Mouse (Mus musculus): ENCODE measurements around the gene Prkab2. TPM values are rescaled to one million over a fixed set of nuclear protein-coding genes. Genes with fewer than 3 reads are reported as not detected.

Prkab2 gene
- polyA plus RNA-seq, 1 experiment from 2014 or later, result 1.6 TPM

- no peak overlapping the region for H3K27ac ChIP-seq (replicated peaks)
- no peaks in the 10 kb centered on the region for H3K9me3 ChIP-seq (replicated peaks)
- ATAC-seq (ENCODE audit: insufficient read depth), result no peak
- H3K9ac ChIP-seq, result no peak overlapping the region
- no peaks in the 10 kb centered on the region for H3K4me1 ChIP-seq (replicated peaks)
- no peak overlapping the region for H3K4me2 ChIP-seq
- no peak overlapping the region for H3K4me3 ChIP-seq (replicated peaks)
- WGBS (ENCODE audit: insufficient replicate concordance), result 63% methylated on average over 12 of the region's 12 CpGs
- no peaks in the 10 kb centered on the region for H3K36me3 ChIP-seq (replicated peaks)
- no peaks in the 10 kb centered on the region for H3K27me3 ChIP-seq
Observed at GRCm38 (mm10) chr3:97691443-97692017, 33.5 kb downstream of the Prkab2 start.

- no peak overlapping the region for H3K4me2 ChIP-seq
- H3K36me3 ChIP-seq (replicated peaks), result no peaks in the 10 kb centered on the region
- H3K4me1 ChIP-seq (replicated peaks), result no peaks in the 10 kb centered on the region
- no peaks in the 10 kb centered on the region for H3K9me3 ChIP-seq (replicated peaks)
- no peaks in the 10 kb centered on the region for H3K27me3 ChIP-seq
- no peak overlapping the region for H3K9ac ChIP-seq
- WGBS (ENCODE audit: insufficient replicate concordance), result 55% methylated on average over 6 of the region's 6 CpGs
- no peak for ATAC-seq (ENCODE audit: insufficient read depth)
- H3K4me3 ChIP-seq (replicated peaks), result no peak overlapping the region
- H3K27ac ChIP-seq (replicated peaks), result no peak overlapping the region
Observed at GRCm38 (mm10) chr3:97693806-97694205, 35.8 kb downstream of the Prkab2 start.

GRCm38 (mm10) chr3:97696866-97697265, 38.9 kb downstream of the Prkab2 start:
- no peak overlapping the region for H3K4me2 ChIP-seq
- H3K36me3 ChIP-seq (replicated peaks), result no peaks in the 10 kb centered on the region
- WGBS (ENCODE audit: insufficient replicate concordance), result 66% methylated on average over 9 of the region's 9 CpGs
- no peak for ATAC-seq (ENCODE audit: insufficient read depth)
- H3K9me3 ChIP-seq (replicated peaks), result no peaks in the 10 kb centered on the region
- H3K27me3 ChIP-seq, result no peaks in the 10 kb centered on the region
- no peaks in the 10 kb centered on the region for H3K4me1 ChIP-seq (replicated peaks)
- H3K9ac ChIP-seq, result no peak overlapping the region
- no peak overlapping the region for H3K27ac ChIP-seq (replicated peaks)
- no peak overlapping the region for H3K4me3 ChIP-seq (replicated peaks)

- H3K4me2 ChIP-seq, result no peak overlapping the region
- 64% methylated on average over 9 of the region's 9 CpGs for WGBS (ENCODE audit: insufficient replicate concordance)
Observed at GRCm38 (mm10) chr3:97697291-97697690, 39.3 kb downstream of the Prkab2 start.

GRCm38 (mm10) chr3:97699061-97699460, 41.1 kb downstream of the Prkab2 start:
- Histone ChIP-seq H3K4me2 (no peak overlapping the region), H3K9me3 (replicated peaks) (no peaks in the 10 kb centered on the region), H3K36me3 (replicated peaks) (no peaks in the 10 kb centered on the region), H3K4me1 (replicated peaks) (no peaks in the 10 kb centered on the region), H3K27me3 (no peaks in the 10 kb centered on the region), H3K9ac (no peak overlapping the region), H3K4me3 (replicated peaks) (no peak overlapping the region), H3K27ac (replicated peaks) (no peak overlapping the region)
- WGBS (ENCODE audit: insufficient replicate concordance), result 55% methylated on average over 3 of the region's 3 CpGs
- no peak for ATAC-seq (ENCODE audit: insufficient read depth)

More at GRCm38 (mm10) chr3:97697291-97697690, 39.3 kb downstream of the Prkab2 start:
- H3K27me3 ChIP-seq, result no peaks in the 10 kb centered on the region
- no peak overlapping the region for H3K27ac ChIP-seq (replicated peaks)
- no peak overlapping the region for H3K4me3 ChIP-seq (replicated peaks)
- no peaks in the 10 kb centered on the region for H3K9me3 ChIP-seq (replicated peaks)
- no peaks in the 10 kb centered on the region for H3K36me3 ChIP-seq (replicated peaks)
- no peaks in the 10 kb centered on the region for H3K4me1 ChIP-seq (replicated peaks)
- H3K9ac ChIP-seq, result no peak overlapping the region
- ATAC-seq (ENCODE audit: insufficient read depth), result no peak

GRCm38 (mm10) chr3:97701198-97701597, 43.2 kb downstream of the Prkab2 start:
- Histone ChIP-seq H3K27me3 (no peaks in the 10 kb centered on the region), H3K9ac (no peak overlapping the region), H3K27ac (replicated peaks) (no peak overlapping the region), H3K4me1 (replicated peaks) (no peaks in the 10 kb centered on the region), H3K4me3 (replicated peaks) (no peak overlapping the region), H3K4me2 (no peak overlapping the region), H3K9me3 (replicated peaks) (no peaks in the 10 kb centered on the region), H3K36me3 (replicated peaks) (no peaks in the 10 kb centered on the region)
- ATAC-seq (ENCODE audit: insufficient read depth), result no peak
- 34% methylated on average over 3 of the region's 3 CpGs for WGBS (ENCODE audit: insufficient replicate concordance)

- Histone ChIP-seq H3K27ac (replicated peaks) (no peak overlapping the region), H3K4me1 (replicated peaks) (no peaks in the 10 kb centered on the region), H3K4me2 (no peak overlapping the region), H3K9me3 (replicated peaks) (no peaks in the 10 kb centered on the region), H3K27me3 (no peaks in the 10 kb centered on the region), H3K4me3 (replicated peaks) (no peak overlapping the region), H3K9ac (no peak overlapping the region), H3K36me3 (replicated peaks) (no peaks in the 10 kb centered on the region)
- no peak for ATAC-seq (ENCODE audit: insufficient read depth)
- WGBS (ENCODE audit: insufficient replicate concordance), result 69% methylated on average over 11 of the region's 11 CpGs
Observed at GRCm38 (mm10) chr3:97702448-97703080, 44.6 kb downstream of the Prkab2 start.

GRCm38 (mm10) chr3:97705508-97705907, 47.5 kb downstream of the Prkab2 start:
- 52% methylated on average over 3 of the region's 3 CpGs for WGBS (ENCODE audit: insufficient replicate concordance)
- H3K36me3 ChIP-seq (replicated peaks), result no peaks in the 10 kb centered on the region
- no peak for ATAC-seq (ENCODE audit: insufficient read depth)
- H3K4me3 ChIP-seq (replicated peaks), result no peak overlapping the region
- H3K9me3 ChIP-seq (replicated peaks), result no peaks in the 10 kb centered on the region
- no peaks in the 10 kb centered on the region for H3K4me1 ChIP-seq (replicated peaks)
- H3K27ac ChIP-seq (replicated peaks), result no peak overlapping the region
- no peak overlapping the region for H3K4me2 ChIP-seq
- no peaks in the 10 kb centered on the region for H3K27me3 ChIP-seq
- H3K9ac ChIP-seq, result no peak overlapping the region

- H3K27me3 ChIP-seq, result no peaks in the 10 kb centered on the region
- no peak overlapping the region for H3K4me2 ChIP-seq
- no peaks in the 10 kb centered on the region for H3K9me3 ChIP-seq (replicated peaks)
- no peak for ATAC-seq (ENCODE audit: insufficient read depth)
- no peaks in the 10 kb centered on the region for H3K36me3 ChIP-seq (replicated peaks)
- 61% methylated on average over 4 of the region's 4 CpGs for WGBS (ENCODE audit: insufficient replicate concordance)
- no peaks in the 10 kb centered on the region for H3K4me1 ChIP-seq (replicated peaks)
- no peak overlapping the region for H3K4me3 ChIP-seq (replicated peaks)
- no peak overlapping the region for H3K27ac ChIP-seq (replicated peaks)
- H3K9ac ChIP-seq, result no peak overlapping the region
Observed at GRCm38 (mm10) chr3:97706561-97706960, 48.6 kb downstream of the Prkab2 start.

- H3K4me1 ChIP-seq (replicated peaks), result no peaks in the 10 kb centered on the region
- H3K4me2 ChIP-seq, result no peak overlapping the region
- no peak overlapping the region for H3K4me3 ChIP-seq (replicated peaks)
- no peak overlapping the region for H3K9ac ChIP-seq
- no peaks in the 10 kb centered on the region for H3K36me3 ChIP-seq (replicated peaks)
- no peaks in the 10 kb centered on the region for H3K27me3 ChIP-seq
- ATAC-seq (ENCODE audit: insufficient read depth), result no peak
- no peak overlapping the region for H3K27ac ChIP-seq (replicated peaks)
- 59% methylated on average over 11 of the region's 11 CpGs for WGBS (ENCODE audit: insufficient replicate concordance)
- no peaks in the 10 kb centered on the region for H3K9me3 ChIP-seq (replicated peaks)
Observed at GRCm38 (mm10) chr3:97710134-97710533, 52.1 kb downstream of the Prkab2 start.

- Histone ChIP-seq H3K36me3 (replicated peaks) (no peaks in the 10 kb centered on the region), H3K9me3 (replicated peaks) (no peaks in the 10 kb centered on the region), H3K27me3 (no peaks in the 10 kb centered on the region), H3K27ac (replicated peaks) (no peak overlapping the region), H3K4me1 (replicated peaks) (no peaks in the 10 kb centered on the region), H3K4me3 (replicated peaks) (no peak overlapping the region), H3K9ac (no peak overlapping the region), H3K4me2 (no peak overlapping the region)
- WGBS (ENCODE audit: insufficient replicate concordance), result 48% methylated on average over 5 of the region's 5 CpGs
- no peak for ATAC-seq (ENCODE audit: insufficient read depth)
Observed at GRCm38 (mm10) chr3:97710881-97711280, 52.9 kb downstream of the Prkab2 start.

GRCm38 (mm10) chr3:97715922-97716321, 57.9 kb downstream of the Prkab2 start:
- Histone ChIP-seq H3K36me3 (replicated peaks) (no peaks in the 10 kb centered on the region), H3K4me1 (replicated peaks) (no peaks in the 10 kb centered on the region), H3K9ac (no peak overlapping the region), H3K4me3 (replicated peaks) (no peak overlapping the region), H3K27ac (replicated peaks) (no peak overlapping the region), H3K4me2 (no peak overlapping the region), H3K27me3 (no peaks in the 10 kb centered on the region), H3K9me3 (replicated peaks) (no peaks in the 10 kb centered on the region)
- ATAC-seq (ENCODE audit: insufficient read depth), result no peak
- 63% methylated on average over 1 of the region's 1 CpGs for WGBS (ENCODE audit: insufficient replicate concordance)

All from liver, embryonic 15.5 days (tissue).